Mouse (Mus musculus) kidney, postnatal 0 days (tissue): ENCODE data around the gene Mrpl17. TPM values are rescaled to one million over a fixed set of nuclear protein-coding genes. Genes with fewer than 3 reads are reported as not detected.
A peak's percentile ranks its signal among the peaks of the same experiment; 100 is the strongest.

ENCODE experiments used
- ATAC-seq: fragments of 200-750 bp; cut with Nextera tagmentation; replicated peaks from 2 replicates; pipeline ENCODE4 v1.8.0; 2017; ENCODE audit warnings: low read depth, moderate number of reproducible peaks, moderate TSS enrichment, moderate library complexity; ENCODE audit not compliant: low FRiP score
- DNase-seq: peaks from one replicate; pipeline ENCODE4 v3.0.0-alpha.2; 2016; ENCODE audit warnings: low spot score
- H3K27ac ChIP-seq: fragments of 300-500 bp; sonication (generic); 2 replicates; pipeline ENCODE4 v1.5.1; 2014; ENCODE audit warnings: mild to moderate bottlenecking
- H3K27me3 ChIP-seq: fragments of 300-500 bp; sonication (generic); 2 replicates; pipeline ENCODE4 v1.6.1; 2014; ENCODE audit warnings: low read length, mixed read lengths; ENCODE audit not compliant: insufficient read depth
- H3K36me3 ChIP-seq: fragments of 300-500 bp; sonication (generic); 2 replicates; pipeline ENCODE4 v1.6.1; 2014; ENCODE audit warnings: low read length, mixed read lengths; ENCODE audit not compliant: insufficient read depth
- H3K4me1 ChIP-seq: fragments of 300-500 bp; sonication (generic); replicated peaks from 2 replicates; pipeline ENCODE4 v1.6.1; 2014; ENCODE audit warnings: antibody characterized with exemption, low read length, mixed read lengths; ENCODE audit not compliant: insufficient read depth
- H3K4me2 ChIP-seq: fragments of 300-500 bp; sonication (generic); 2 replicates; pipeline ENCODE4 v1.6.1; 2014; ENCODE audit warnings: mild to moderate bottlenecking, low read length, moderate library complexity, mixed read lengths
- H3K4me3 ChIP-seq: fragments of 300-500 bp; sonication (generic); replicated peaks from 2 replicates; pipeline ENCODE4 v1.5.1; 2014; ENCODE audit warnings: low read depth, low read length
- H3K9ac ChIP-seq: fragments of 300-500 bp; sonication (generic); 2 replicates; pipeline ENCODE4 v1.6.1; 2014; ENCODE audit warnings: low read depth, low read length
- H3K9me3 ChIP-seq: fragments of 300-500 bp; sonication (generic); replicated peaks from 2 replicates; pipeline ENCODE4 v1.6.1; 2016; ENCODE audit warnings: low read length, inconsistent platforms, mixed read lengths
- CTCF ChIP-seq: IDR thresholded peaks from 2 replicates; pipeline ENCODE4 v1.5.1; 2016; ENCODE audit warnings: antibody characterized with exemption, low read depth, mild to moderate bottlenecking, moderate library complexity
- WGBS: fragments of 180-500 bp; shearing (Covaris S2); extraction: QIAGEN DNeasy Blood & Tissue Kit; methylation state at CpG from one replicate; pipeline ENCODE4 v1.1.7; 2014; 5-methylcytosine and 5-hydroxymethylcytosine counted together
- polyA plus RNA-seq: library from polyadenylated mRNA; unstranded; fragments of >200 nt; fragmentation: Nextera tagmentation; extraction: Ambion mirVana; gene quantifications from 2 replicates; pipeline ENCODE4 v1.2.1, GENCODE M21; 2015

The Mrpl17 gene
- polyA plus RNA-seq, 1 experiment from 2014 or later = 415 TPM

DNA sequence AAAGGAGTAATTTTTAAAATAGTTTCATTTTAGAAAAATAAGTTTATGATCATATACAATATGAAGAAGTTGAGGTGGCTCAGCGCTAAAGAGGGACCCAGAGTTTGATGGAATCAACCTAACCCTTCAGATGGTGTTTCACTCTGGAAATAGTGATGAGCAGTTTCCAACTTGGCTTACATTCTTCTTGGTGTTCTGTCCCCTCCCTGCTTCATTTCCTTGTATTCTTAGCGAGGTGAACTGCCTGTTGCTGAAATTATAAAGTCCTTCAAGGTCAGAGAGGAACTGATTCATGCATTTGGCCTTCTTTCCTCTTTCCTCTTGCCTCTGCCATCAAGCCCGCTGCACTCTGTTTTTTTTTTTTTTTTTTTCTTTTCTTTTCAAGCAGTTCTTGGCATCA lies 1.7 kb upstream of the Mrpl17 start:
- no peak overlapping the region for H3K4me2 ChIP-seq
- H3K4me1 ChIP-seq = peaks cover 10% of the 10 kb centered on the region; the same call in 1 of the 2 replicates
- 61% methylated on average over 3 of the region's 3 CpGs for WGBS
- no peak overlapping the region for H3K9ac ChIP-seq
- ATAC-seq (no peak), DNase-seq (no peak)
- H3K36me3 ChIP-seq = peaks cover 11% of the 10 kb centered on the region; the same call in 1 of the 2 replicates
- H3K27me3 ChIP-seq = no peaks in the 10 kb centered on the region
- no peak for TF ChIP-seq CTCF
- H3K27ac ChIP-seq = no peak overlapping the region
- H3K9me3 ChIP-seq = no peaks in the 10 kb centered on the region
- no peak overlapping the region for H3K4me3 ChIP-seq

- ATAC-seq = no peak
- H3K4me3 ChIP-seq = no peak overlapping the region
These were observed 617 bp upstream of the Mrpl17 start for GRCm38 (mm10) chr7:105811516-105811915.

DNA sequence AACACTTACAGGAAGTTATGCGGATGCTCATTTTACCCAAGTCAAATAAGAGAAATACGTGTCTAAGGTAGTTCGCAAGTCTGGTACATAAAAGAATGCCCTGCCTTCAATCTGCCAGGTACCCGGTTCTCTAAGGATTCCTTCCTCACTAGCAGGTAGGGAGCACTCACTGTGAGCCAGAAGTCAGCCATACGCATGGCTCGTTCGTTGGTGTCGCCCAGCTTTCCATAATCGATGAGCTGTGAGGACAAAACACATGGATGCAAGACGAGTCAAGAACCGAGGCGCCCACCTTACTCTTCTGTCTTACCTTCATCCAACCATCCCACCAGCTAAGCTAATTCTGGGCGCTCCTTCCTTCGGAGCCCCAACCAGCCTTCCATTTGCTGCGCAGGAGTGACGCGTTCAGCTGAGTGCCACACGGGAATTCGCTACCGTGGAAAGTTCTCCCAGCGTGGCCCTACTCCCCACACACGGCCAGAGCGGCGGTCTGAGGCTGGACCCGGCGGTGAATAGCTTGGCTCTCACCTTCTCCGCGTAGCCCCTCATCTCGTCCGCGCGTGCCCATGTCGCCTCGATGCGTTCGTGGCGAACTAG lies 521 bp downstream of the Mrpl17 start:
- peak overlapping the region; percentile 87 for H3K27ac ChIP-seq
- ATAC-seq (no peak; the same call in none of the 2 replicates), DNase-seq (peak; percentile 41)
- WGBS = 3% methylated on average over 37 of the region's 37 CpGs
- no peak for TF ChIP-seq CTCF
- no peaks in the 10 kb centered on the region for H3K9me3 ChIP-seq
- peaks cover 10% of the 10 kb centered on the region; the same call in 1 of the 2 replicates for H3K4me1 ChIP-seq
- H3K9ac ChIP-seq = peak overlapping the region; percentile 85
- no peaks in the 10 kb centered on the region for H3K27me3 ChIP-seq
- H3K36me3 ChIP-seq = peaks cover 13% of the 10 kb centered on the region; the same call in 1 of the 2 replicates
- peak overlapping the region; percentile 80 for H3K4me2 ChIP-seq
- peak overlapping the region; percentile 69 for H3K4me3 ChIP-seq

More at GRCm38 (mm10) chr7:105811516-105811915, 617 bp upstream of the Mrpl17 start:
- Histone ChIP-seq H3K36me3 (peaks cover 13% of the 10 kb centered on the region; the same call in 1 of the 2 replicates), H3K27me3 (no peaks in the 10 kb centered on the region), H3K4me2 (peak overlapping the region; percentile 13; the same call in 1 of the 2 replicates), H3K4me1 (peaks cover 10% of the 10 kb centered on the region; the same call in 1 of the 2 replicates), H3K27ac (no peak overlapping the region), H3K9me3 (no peaks in the 10 kb centered on the region), H3K9ac (no peak overlapping the region)
- no peak for DNase-seq
- no peak for TF ChIP-seq CTCF

GRCm38 (mm10) chr7:105809836-105810235 lies 1.1 kb downstream of the Mrpl17 start:
- peak overlapping the region; percentile 69 for H3K4me3 ChIP-seq
- peaks cover 10% of the 10 kb centered on the region; the same call in 1 of the 2 replicates for H3K4me1 ChIP-seq
- DNase-seq = no peak
- peak overlapping the region; percentile 80 for H3K4me2 ChIP-seq
- H3K27ac ChIP-seq = peak overlapping the region; percentile 87; the same call in 1 of the 2 replicates
- H3K9me3 ChIP-seq = no peaks in the 10 kb centered on the region
- TF ChIP-seq CTCF = no peak
- WGBS = 71% methylated on average over 7 of the region's 7 CpGs
- peak overlapping the region; percentile 85; the same call in 1 of the 2 replicates for H3K9ac ChIP-seq
- H3K36me3 ChIP-seq = peaks cover 13% of the 10 kb centered on the region; the same call in 1 of the 2 replicates
- H3K27me3 ChIP-seq = no peaks in the 10 kb centered on the region
- no peak for ATAC-seq

GRCm38 (mm10) chr7:105808385-105808784 lies 2.5 kb downstream of the Mrpl17 start:
- H3K27ac ChIP-seq = no peak overlapping the region
- peaks cover 13% of the 10 kb centered on the region; the same call in 1 of the 2 replicates for H3K36me3 ChIP-seq
- no peak overlapping the region for H3K9ac ChIP-seq
- WGBS = 72% methylated on average over 1 of the region's 1 CpGs
- H3K4me2 ChIP-seq = no peak overlapping the region
- no peaks in the 10 kb centered on the region for H3K27me3 ChIP-seq
- no peak for ATAC-seq
- H3K9me3 ChIP-seq = no peaks in the 10 kb centered on the region
- no peak overlapping the region for H3K4me3 ChIP-seq
- no peak for TF ChIP-seq CTCF
- peaks cover 10% of the 10 kb centered on the region; the same call in 1 of the 2 replicates for H3K4me1 ChIP-seq
- DNase-seq = peak; percentile 37

- no peak overlapping the region for H3K27ac ChIP-seq
- no peak for DNase-seq
- 53% methylated on average over 2 of the region's 2 CpGs for WGBS
- no peak overlapping the region for H3K9ac ChIP-seq
- H3K4me2 ChIP-seq = no peak overlapping the region
- no peak overlapping the region for H3K4me3 ChIP-seq
- H3K4me1 ChIP-seq = peaks cover 10% of the 10 kb centered on the region; the same call in 1 of the 2 replicates
- no peak for ATAC-seq
- H3K27me3 ChIP-seq = no peaks in the 10 kb centered on the region
- peaks cover 13% of the 10 kb centered on the region; the same call in 1 of the 2 replicates for H3K36me3 ChIP-seq
- no peak for TF ChIP-seq CTCF
- H3K9me3 ChIP-seq = no peaks in the 10 kb centered on the region
These were observed 4.2 kb downstream of the Mrpl17 start for GRCm38 (mm10) chr7:105806716-105807115.
